Mouse (Mus musculus) intestine, postnatal 0 days (tissue): ENCODE measurements at regions not wholly inside any gene's neighbourhood (a gene's known extent, or its start where the extent isn't known, plus 50 kb on each side); places are given as distances from the start of the nearest gene placed in this dataset.

Source experiments
- ATAC-seq: fragments of 200-750 bp; cut with Nextera tagmentation; 2 replicates; pipeline ENCODE4 v1.8.0; 2017; ENCODE audit warnings: mild to moderate bottlenecking, moderate TSS enrichment, moderate library complexity
- H3K27ac ChIP-seq: fragments of 300-500 bp; sonication (generic); 2 replicates; pipeline ENCODE4 v1.5.1; 2014; ENCODE audit warnings: mild to moderate bottlenecking, low read depth, low read length, moderate library complexity
- H3K27me3 ChIP-seq: fragments of 300-500 bp; sonication (generic); replicated peaks from 2 replicates; pipeline ENCODE4 v1.6.1; 2014; ENCODE audit warnings: low read length, mixed read lengths; ENCODE audit not compliant: control insufficient read depth, insufficient read depth
- H3K36me3 ChIP-seq: fragments of 300-500 bp; sonication (generic); 2 replicates; pipeline ENCODE4 v1.6.1; 2014; ENCODE audit warnings: mild to moderate bottlenecking, moderate library complexity; ENCODE audit not compliant: control insufficient read depth, insufficient read depth
- H3K4me1 ChIP-seq: fragments of 300-500 bp; sonication (generic); replicated peaks from 2 replicates; pipeline ENCODE4 v1.6.1; 2014; ENCODE audit warnings: antibody characterized with exemption, low read length, mixed read lengths; ENCODE audit not compliant: control insufficient read depth, insufficient read depth
- H3K4me2 ChIP-seq: fragments of 300-500 bp; sonication (generic); replicated peaks from 2 replicates; pipeline ENCODE4 v1.6.1; 2014; ENCODE audit warnings: low read depth, mild to moderate bottlenecking, moderate library complexity
- H3K4me3 ChIP-seq: fragments of 300-500 bp; sonication (generic); 2 replicates; pipeline ENCODE4 v1.5.1; 2014; ENCODE audit warnings: low read depth, low read length
- H3K9ac ChIP-seq: fragments of 300-500 bp; sonication (generic); 2 replicates; pipeline ENCODE4 v1.6.1; 2014; ENCODE audit warnings: mild to moderate bottlenecking, low read depth, low read length
- H3K9me3 ChIP-seq: fragments of 300-500 bp; sonication (generic); 2 replicates; pipeline ENCODE4 v1.6.1; 2016; ENCODE audit warnings: mixed run types; ENCODE audit not compliant: control insufficient read depth
- CTCF ChIP-seq: sonication (generic); IDR thresholded peaks from 2 replicates; pipeline ENCODE4 v1.5.1; 2016; ENCODE audit warnings: low read depth, mild to moderate bottlenecking, control low read depth, antibody characterized with exemption, moderate library complexity
- WGBS: fragments of 180-500 bp; shearing (Covaris S2); extraction: QIAGEN DNeasy Blood & Tissue Kit; methylation state at CpG from one replicate; pipeline ENCODE4 v1.1.7; 2014; 5-methylcytosine and 5-hydroxymethylcytosine counted together

- no peaks in the 10 kb centered on the region for H3K27me3 ChIP-seq
- no peaks in the 10 kb centered on the region for H3K9me3 ChIP-seq
- no peaks in the 10 kb centered on the region for H3K4me1 ChIP-seq
- no peak overlapping the region for H3K4me3 ChIP-seq
- TF ChIP-seq CTCF = no peak
- no peak overlapping the region for H3K9ac ChIP-seq
- 66% methylated on average over 6 of the region's 6 CpGs for WGBS
- H3K27ac ChIP-seq = no peak overlapping the region
- no peaks in the 10 kb centered on the region for H3K36me3 ChIP-seq
- no peak for ATAC-seq
- no peak overlapping the region for H3K4me2 ChIP-seq
Observed at GRCm38 (mm10) chr1:190009466-190009865, 87.3 kb upstream of the Smyd2 start.

GRCm38 (mm10) chr1:190007271-190007670, 85.1 kb upstream of the Smyd2 start:
- H3K36me3 ChIP-seq = no peaks in the 10 kb centered on the region
- no peak for ATAC-seq
- no peaks in the 10 kb centered on the region for H3K9me3 ChIP-seq
- no peaks in the 10 kb centered on the region for H3K4me1 ChIP-seq
- no peak overlapping the region for H3K4me2 ChIP-seq
- WGBS = 56% methylated on average over 7 of the region's 7 CpGs
- no peak for TF ChIP-seq CTCF
- H3K27ac ChIP-seq = no peak overlapping the region
- no peaks in the 10 kb centered on the region for H3K27me3 ChIP-seq
- no peak overlapping the region for H3K4me3 ChIP-seq
- H3K9ac ChIP-seq = no peak overlapping the region

GRCm38 (mm10) chr1:190001084-190001483, 78.9 kb upstream of the Smyd2 start:
- Histone ChIP-seq H3K27me3 (no peaks in the 10 kb centered on the region), H3K4me2 (no peak overlapping the region), H3K9me3 (0 out of 2 replicates have a peak, but pooled peaks cover 3% of the 10 kb centered on the region), H3K27ac (no peak overlapping the region), H3K9ac (no peak overlapping the region), H3K4me3 (no peak overlapping the region), H3K4me1 (no peaks in the 10 kb centered on the region), H3K36me3 (no peaks in the 10 kb centered on the region)
- no peak for TF ChIP-seq CTCF
- 76% methylated on average over 4 of the region's 4 CpGs for WGBS
- ATAC-seq = no peak

GRCm38 (mm10) chr1:189993706-189994105, 71.5 kb upstream of the Smyd2 start:
- no peak overlapping the region for H3K27ac ChIP-seq
- H3K4me1 ChIP-seq = 0 out of 2 replicates have a peak, but pooled peaks cover 6% of the 10 kb centered on the region
- 0 out of 2 replicates have a peak, but pooled peaks have one; percentile 25 for ATAC-seq
- no peak overlapping the region for H3K9ac ChIP-seq
- TF ChIP-seq CTCF = no peak
- no peak overlapping the region for H3K4me3 ChIP-seq
- H3K27me3 ChIP-seq = no peaks in the 10 kb centered on the region
- WGBS = 11% methylated on average over 5 of the region's 5 CpGs
- peak overlapping the region; percentile 30; the same call in 1 of the 2 replicates for H3K4me2 ChIP-seq
- no peaks in the 10 kb centered on the region for H3K9me3 ChIP-seq
- H3K36me3 ChIP-seq = no peaks in the 10 kb centered on the region

- H3K9ac ChIP-seq = no peak overlapping the region
- no peak overlapping the region for H3K4me3 ChIP-seq
- 0 out of 2 replicates have a peak overlapping the region, but pooled peaks have one; percentile 30 for H3K4me2 ChIP-seq
- ATAC-seq = peak; percentile 45; the same call in 1 of the 2 replicates
- H3K27ac ChIP-seq = no peak overlapping the region
- no peaks in the 10 kb centered on the region for H3K27me3 ChIP-seq
- WGBS = 66% methylated on average over 3 of the region's 3 CpGs
- no peaks in the 10 kb centered on the region for H3K36me3 ChIP-seq
- no peak for TF ChIP-seq CTCF
- H3K9me3 ChIP-seq = no peaks in the 10 kb centered on the region
- H3K4me1 ChIP-seq = 0 out of 2 replicates have a peak, but pooled peaks cover 6% of the 10 kb centered on the region
Observed at GRCm38 (mm10) chr1:189993221-189993620, 71.1 kb upstream of the Smyd2 start.

GRCm38 (mm10) chr1:189991089-189991488, 68.9 kb upstream of the Smyd2 start:
- H3K27ac ChIP-seq = no peak overlapping the region
- H3K9ac ChIP-seq = no peak overlapping the region
- 0 out of 2 replicates have a peak, but pooled peaks have one; percentile 28 for ATAC-seq
- H3K4me1 ChIP-seq = 0 out of 2 replicates have a peak, but pooled peaks cover 6% of the 10 kb centered on the region
- no peak for TF ChIP-seq CTCF
- 82% methylated on average over 3 of the region's 3 CpGs for WGBS
- H3K9me3 ChIP-seq = no peaks in the 10 kb centered on the region
- no peaks in the 10 kb centered on the region for H3K27me3 ChIP-seq
- no peaks in the 10 kb centered on the region for H3K36me3 ChIP-seq
- H3K4me2 ChIP-seq = no peak overlapping the region
- H3K4me3 ChIP-seq = no peak overlapping the region
